Mouse (Mus musculus): Measurements from ENCODE around the gene A730049H05Rik.

A730049H05Rik gene

DNA sequence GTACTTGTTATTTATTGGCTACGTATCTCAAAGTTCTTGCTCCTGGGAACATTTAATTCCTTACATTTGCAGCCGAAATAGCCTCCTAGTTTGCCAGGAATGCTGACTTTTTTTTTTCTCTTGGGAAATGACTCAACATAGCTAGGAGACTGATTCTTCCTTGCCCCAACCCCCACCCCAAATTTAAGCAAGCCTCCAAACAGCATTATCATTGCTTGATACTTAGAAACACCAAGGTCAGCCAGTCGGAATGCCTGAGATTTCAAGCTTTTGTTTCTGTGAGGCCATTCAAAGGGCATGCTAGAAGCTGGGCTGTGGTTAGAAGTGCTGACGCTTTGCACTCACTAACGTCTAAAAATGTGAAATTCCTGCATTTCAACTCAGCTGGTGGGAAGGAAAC lies 11.1 kb downstream of the A730049H05Rik start:
- DNase-seq (ENCODE audit: low spot score in 2 of 2), result no peak

DNA sequence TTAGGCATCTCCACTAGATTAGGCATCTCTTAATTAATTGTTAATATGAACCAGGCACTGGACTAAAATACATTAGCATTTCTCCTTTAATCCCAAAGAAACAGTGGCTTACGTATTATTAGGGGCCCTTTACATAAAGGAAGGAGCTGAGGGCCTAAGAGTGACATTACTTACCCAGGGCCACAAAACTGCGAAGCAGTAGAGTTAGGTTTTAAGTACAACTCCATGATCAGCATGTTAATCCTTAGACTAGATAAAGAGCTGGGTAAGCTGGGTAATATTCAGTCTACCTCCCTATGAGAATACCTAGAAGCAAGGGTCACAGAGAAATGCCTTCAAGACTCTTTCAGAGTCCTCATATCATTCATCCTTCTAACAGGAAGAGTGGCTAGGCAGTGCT lies 12.9 kb downstream of the A730049H05Rik start:
- DNase-seq (ENCODE audit: low spot score in 2 of 2), result no peak

DNA sequence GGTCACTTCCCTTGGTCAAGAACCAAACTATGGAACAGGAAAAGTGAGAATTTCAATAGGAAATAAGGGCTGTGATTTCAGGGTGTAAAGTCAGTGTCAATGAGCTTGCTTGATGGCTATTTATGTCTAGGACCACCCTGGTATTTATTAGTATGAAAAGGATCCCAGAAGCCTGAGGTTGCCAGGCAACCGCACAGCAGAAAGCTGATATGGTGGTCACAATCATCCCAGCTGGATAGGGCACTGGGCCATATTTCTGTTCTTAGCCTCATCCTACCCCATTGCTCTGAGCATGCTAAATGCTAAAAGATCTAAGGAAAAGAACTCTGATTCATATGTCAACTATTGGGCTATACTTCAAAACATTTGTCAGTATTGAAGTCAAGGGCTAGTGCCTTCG lies 14.8 kb downstream of the A730049H05Rik start:
- no peak for DNase-seq (ENCODE audit: low spot score in 2 of 2)

DNA sequence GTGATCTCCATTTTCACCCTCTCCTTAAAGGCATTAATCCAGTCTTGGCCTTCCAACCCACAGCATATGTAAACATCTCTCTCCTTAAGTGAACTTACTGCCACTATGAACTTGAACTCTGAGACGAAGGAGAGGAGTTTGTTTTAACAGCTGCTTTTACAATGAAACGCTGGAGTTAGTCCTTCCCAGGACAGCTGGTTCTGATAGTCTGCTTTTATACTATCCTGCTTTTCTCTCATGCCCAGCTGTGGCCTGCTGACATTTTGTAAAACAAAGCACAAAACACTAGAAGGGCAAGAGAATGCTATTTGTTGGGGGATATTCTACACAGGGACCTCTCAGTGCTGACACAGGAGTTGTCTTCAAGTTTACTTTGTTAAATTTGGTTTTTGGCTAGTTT lies 25.7 kb downstream of the A730049H05Rik start:
- no peak for DNase-seq (ENCODE audit: low spot score in 2 of 2)

DNA sequence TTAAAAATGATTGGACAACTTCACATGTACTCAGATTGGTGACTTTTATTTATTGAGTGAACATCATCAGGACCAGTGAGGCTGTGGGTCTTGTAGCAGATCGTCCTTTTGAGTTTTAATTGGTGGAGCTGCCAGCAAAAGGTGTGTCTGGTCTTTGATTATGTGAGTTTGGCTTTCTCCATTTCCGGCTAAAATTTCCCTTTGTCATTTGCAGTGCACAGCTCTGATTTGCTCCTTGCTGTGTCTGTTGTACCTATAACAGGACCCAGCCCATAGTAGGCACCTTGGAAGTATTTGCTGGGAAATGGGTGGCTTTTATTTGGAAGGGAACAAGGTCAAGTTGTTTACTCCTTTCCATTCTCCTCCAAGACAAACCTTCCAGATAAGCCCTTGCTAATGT lies 27.2 kb downstream of the A730049H05Rik start:
- DNase-seq (ENCODE audit: low spot score in 2 of 2), result no peak

DNA sequence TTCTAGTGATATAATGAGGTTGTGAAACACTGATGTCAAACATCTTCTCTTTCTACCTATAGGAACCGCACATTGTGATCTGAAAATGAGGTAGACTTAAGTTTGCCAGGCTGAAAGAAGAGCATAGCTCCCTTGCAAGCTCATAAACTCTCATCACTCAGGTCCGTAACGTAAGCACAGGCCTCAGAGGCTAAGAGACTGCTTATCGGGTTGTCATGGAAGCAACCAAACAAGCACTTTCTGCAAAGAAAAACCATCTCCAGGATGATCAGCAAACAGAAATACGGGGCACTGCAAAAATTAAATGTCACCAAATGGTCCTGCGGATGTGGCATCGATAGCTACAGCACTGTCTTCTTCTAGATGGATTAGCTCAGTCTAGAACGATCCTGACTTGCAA lies 29.6 kb downstream of the A730049H05Rik start:
- no peak for DNase-seq (ENCODE audit: low spot score in 2 of 2)

DNA sequence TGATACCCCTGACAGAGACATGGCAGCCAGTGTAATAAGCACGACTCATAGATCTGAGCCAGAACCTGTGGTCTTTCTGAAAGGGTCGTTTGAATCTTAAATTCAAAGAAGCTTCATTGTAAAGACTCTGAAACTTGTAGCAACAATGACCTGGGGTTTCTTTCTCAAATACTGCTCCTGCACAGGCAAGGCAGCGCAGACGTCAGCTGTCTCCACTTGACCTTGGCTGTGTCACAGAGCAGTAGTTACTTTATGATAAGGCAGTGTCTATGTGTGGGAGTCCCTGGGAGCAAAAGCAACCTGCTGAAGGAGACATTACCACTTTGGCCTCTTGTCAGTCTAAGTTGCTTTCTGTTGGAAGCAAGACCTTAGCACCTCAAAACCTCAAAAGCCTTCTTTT lies 30.3 kb downstream of the A730049H05Rik start:
- no peak for DNase-seq (ENCODE audit: low spot score in 2 of 2)

DNA sequence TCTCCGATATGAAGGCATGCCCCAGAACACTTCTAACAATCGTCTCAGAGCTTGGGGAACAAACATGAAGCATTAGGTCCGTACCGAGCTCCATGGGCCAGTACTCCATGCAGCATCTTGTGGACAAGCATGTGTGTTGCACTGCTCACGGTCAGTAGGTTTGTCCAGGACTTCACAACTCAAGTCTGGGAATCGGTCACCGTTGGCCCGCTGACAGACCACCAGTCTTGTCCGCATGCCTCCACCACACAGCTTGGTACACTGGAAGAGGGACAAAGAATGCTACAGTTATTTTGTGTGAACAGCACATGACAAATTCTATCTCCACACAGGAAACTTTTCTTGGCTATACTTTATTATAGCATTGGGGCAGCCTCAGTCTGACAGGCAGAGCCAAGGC lies 32.9 kb downstream of the A730049H05Rik start:
- DNase-seq (ENCODE audit: low spot score in 2 of 2), result peak in 1 of 2 experiments; percentile 26

DNA sequence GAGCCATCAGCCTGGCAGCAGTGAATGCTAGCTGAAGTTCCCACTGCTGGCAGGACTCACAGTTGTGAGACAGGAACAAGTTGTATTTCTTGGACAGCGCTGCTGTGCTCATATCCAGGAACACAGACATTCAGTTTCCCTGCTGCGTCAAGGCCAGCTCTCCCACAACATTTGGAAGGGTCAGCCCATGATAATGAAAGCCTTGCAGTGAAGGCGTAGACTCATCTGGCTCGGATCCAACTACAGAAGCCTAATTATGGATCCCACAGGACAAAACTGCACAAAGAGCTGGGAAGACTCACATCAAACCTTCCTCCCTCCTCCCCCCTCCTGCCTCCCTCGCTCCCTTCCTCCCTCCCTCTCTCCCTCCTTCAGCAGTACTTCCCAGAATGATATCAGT lies 34.0 kb downstream of the A730049H05Rik start:
- DNase-seq (ENCODE audit: low spot score in 2 of 2), result peak in 1 of 2 experiments; percentile 48

DNA sequence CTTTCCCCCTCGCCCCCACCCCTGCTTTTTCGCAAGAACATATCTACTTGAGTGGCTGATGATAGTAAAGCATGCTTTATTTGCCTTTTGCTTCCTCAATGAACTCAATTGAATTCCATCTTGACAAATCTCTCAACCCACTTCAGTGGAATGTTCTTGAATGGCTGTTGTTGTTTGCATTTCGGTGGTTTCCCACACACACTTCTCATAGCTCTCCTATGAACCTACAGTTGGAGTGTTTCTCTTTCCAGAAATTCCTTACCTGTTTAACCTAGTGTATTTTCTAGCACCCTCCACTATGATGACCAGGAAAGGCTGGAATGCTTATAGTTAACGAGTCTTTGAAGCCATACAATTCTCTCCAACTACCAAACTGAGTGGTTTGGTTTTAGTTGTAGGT lies 38.6 kb downstream of the A730049H05Rik start:
- DNase-seq (ENCODE audit: low spot score in 2 of 2), result no peak

DNA sequence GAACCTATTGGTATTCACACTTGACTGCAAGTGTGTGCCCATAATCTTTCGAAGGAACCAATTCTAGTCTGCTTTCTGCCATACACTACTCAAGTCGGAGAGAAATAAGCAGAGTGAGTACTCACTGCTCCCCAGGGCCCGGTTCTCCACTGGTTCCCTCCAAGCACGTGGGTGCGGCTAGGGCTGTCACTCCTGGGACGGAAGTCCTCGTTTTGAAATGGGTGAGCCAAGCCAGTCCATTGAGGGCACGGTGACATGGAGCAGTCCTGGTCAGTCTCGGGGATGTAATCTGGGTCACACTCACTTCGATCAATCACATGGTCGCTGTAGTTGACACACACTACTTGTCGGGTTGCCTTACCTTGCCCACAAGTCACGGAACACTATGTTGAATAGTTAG lies 41.5 kb downstream of the A730049H05Rik start:
- no peak for DNase-seq (ENCODE audit: low spot score in 2 of 2)

DNA sequence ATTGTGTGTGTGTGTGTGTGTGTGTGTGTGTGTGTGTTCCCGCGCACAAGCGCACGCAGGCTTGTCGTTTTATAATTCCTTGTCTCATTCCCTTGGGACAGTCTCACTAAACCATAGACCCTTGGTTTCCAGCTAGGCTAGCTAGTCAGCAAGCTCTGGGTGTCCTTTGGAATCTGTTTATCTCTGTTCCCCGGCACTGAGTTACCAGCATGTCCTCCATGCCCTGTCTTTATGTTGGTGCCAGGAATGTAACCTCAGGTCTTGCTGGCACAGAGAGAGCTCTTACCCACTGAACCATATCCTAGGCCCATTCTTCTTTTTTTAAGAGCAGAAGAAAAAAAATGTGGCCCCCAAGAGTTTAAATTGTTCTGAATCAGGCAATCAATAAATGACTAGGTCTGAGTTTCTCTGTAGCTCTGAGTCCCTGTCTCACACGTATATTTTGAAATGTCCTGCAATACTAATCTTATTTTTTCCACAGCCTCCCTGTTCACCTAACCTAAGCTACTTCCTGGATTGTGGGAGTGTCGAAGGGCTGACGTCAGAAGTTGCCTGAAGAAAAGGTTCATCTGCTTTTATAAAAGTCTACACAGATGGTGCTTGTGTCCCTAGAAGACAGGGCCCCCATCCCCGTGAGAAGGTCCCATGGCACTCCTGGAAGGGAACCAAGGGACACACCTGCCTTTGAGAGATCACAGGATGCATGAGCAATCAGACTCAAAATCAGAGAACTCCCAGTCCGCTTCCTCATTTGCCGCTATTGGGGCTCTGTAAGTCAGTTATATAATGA lies 42.6 kb downstream of the A730049H05Rik start:
- DNase-seq (ENCODE audit: low spot score in 2 of 2), result no peak

DNA sequence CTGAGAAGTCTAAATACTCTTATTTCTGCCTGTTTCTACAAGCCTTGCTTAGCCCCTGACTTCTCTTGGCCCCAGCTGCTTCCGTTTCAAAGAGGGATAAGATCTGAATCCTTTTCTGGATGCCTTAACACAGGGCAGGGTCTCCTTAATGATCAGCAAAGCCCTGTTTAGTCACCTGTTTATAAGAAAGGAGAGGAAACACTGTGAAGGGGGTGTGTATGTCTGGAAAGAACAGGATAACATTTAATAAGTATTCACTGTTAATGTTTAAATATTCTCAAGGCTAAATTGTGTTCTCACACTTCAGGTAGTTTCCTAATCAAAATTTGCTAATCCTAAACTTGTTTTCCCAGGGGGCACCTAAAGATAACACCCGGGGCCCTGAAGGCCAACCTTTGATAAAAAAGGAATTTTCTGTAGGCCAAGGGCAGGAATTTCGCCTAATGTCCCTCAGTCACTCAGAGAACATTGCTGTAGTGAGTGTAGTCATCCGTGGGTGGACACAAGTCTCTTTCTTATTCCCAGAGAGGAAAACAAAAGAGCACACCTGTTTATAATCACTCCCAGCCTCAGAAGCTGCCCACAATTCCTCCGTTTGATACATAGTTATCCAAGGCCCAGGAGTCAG lies 44.1 kb downstream of the A730049H05Rik start:
- DNase-seq (ENCODE audit: low spot score in 2 of 2), result no peak

DNA sequence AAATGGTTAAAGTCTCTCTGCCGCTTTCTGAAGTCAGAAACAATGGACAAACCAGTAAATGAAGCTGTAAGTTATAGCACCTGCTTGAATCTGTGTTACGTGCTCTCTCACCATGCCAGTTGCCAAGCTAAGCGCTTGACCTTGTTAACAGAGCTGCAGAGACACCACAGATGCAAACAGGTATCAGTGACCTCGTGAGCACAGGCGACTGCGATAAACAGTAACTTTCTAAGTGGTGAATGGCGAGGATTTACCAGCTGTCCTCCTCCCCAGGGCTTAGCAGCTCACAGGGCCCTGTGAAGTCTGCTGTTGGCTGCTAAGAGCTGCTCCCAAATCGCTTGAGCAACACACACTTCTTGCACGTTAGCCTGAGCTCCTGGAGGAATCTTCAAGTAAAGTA lies 46.3 kb downstream of the A730049H05Rik start:
- no peak for DNase-seq (ENCODE audit: low spot score in 2 of 2)

DNA sequence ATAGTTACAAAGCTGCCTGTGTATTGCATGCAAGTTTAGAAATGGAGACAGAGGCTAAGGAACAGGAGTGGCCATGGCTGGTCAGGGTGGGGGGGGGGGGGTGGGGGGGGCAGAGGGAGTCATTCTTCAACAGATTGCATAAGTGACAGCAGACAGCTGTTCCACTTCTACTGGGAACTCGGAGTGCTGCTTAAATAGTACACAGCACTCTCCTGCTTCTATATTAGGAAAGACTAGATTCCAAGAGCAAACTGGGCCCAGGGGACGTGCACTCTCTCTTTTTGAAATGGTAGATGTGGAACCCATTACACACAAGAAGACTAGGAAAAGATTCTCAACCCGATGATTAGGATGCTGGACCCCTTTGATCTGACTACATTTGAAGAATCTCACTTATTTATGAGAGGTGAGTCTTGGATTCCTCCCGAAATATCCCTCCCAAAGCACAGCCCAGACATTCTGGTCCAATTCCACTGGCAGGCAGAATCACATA lies 52.9 kb downstream of the A730049H05Rik start, which contains the start of gene Gm15737:
Gene Gm15737 (plus strand): TSS at position 269 of the 493 bp plus-strand sequence.
- DNase-seq (ENCODE audit: low spot score in 2 of 2), result no peak

DNA sequence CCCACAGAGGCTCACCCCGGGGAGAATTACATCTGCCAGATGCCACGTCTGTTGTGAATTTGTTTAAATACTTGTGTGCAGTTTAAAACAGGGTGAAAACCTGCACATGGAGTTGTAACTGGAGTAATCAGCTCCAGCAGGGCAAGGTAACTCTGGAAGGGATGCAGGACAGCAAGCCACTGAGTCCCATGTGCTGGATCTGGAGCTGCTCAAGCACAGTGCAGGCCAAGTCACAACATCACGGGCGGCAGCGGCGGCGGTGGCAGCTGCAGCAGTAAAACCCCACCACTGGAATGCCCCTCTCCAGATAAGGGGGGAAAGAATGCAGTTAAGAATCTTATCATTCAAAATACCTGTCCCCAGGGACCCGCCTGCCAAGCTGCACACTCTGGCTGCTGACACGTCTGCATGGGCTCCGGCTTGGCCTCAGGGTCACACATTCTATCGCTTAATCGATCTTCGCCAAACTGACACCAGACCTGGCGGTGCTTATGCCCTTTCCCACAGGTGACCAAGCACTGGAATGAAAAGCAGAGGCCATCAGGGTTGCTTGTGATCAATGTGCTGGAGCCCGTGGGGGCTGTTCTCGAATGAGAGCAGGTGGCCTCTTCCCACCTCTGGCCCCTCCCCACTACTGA lies 53.4 kb downstream of the A730049H05Rik start:
- no peak for DNase-seq (ENCODE audit: low spot score in 2 of 2)

DNA sequence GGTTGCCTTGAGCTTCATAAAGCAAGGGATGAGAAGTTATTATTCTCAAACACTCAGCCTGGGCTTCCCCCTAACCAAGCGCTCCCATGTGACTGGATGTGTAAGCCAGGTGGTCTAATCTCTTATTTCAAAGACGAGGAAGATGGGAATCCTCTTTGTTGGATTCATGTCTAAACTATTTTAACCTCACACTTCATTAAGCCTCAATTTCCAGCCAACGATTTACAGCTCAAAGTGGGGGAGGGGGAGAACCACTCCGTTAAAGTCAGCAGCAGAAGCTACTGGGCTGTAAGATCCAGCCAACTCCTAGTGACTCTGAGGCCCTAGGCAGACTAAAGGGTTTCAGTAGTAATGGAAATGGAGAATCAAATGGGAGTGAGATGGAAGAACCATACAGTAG lies 55.5 kb downstream of the A730049H05Rik start:
- DNase-seq (ENCODE audit: low spot score in 2 of 2), result no peak

DNA sequence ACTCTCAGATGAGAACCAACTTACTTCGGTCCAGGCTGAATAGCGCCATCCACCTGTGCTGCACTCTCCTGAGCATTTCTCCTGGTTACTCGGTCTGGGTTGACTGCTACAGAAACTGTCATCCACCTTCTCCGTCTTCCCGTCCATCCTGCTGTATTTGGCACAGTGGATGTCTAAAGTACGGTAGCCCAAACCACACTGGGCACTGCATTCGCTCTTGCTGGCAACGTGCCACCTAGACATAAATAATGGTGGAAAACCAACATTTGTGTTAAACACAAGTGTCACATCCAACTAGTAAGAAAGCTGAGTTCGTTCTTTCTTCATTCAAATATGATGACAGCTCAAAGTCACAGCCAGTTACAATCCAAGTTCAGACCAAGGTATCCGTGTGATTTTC lies 56.5 kb downstream of the A730049H05Rik start:
- DNase-seq (ENCODE audit: low spot score in 2 of 2), result no peak

DNA sequence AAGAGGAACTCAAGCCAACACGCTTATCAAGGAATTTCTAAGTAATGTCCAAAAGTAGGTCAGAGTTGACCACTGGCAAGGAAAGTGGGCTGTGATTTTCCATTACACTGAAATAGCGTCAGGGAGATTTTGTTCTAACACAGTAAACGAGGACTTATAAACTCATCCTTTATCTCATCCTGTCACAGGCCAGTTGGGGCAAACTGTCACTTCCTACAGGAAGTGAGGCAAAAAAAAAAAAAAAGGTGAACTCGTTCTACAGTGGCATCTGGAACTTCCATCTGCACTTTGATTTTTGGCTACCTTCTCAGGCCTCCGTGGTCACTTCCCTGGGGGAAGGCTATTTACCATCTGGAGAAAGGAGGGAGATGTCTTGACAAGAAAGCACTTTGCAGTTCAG lies 58.6 kb downstream of the A730049H05Rik start:
- no peak for DNase-seq (ENCODE audit: low spot score in 2 of 2)

DNA sequence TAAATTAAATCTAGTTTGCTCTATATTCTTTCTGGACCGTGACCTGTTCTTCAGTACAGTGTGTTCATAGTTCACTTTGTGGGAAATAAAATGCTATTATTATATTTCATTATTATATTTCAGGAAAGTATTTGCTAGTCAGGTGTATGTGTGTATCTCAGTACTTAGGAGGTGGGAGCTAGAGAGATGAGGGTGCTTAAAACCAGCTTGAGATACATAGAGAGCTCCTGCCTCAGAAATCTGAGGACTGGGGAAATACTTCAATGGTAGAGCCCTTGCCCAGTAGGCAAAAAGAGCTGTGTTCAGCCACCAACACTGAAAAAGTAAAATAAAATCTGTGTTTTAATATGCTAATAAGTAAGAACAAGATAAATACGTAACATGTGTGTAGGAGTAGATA lies 59.1 kb downstream of the A730049H05Rik start:
- DNase-seq (ENCODE audit: low spot score in 2 of 2), result no peak

DNA sequence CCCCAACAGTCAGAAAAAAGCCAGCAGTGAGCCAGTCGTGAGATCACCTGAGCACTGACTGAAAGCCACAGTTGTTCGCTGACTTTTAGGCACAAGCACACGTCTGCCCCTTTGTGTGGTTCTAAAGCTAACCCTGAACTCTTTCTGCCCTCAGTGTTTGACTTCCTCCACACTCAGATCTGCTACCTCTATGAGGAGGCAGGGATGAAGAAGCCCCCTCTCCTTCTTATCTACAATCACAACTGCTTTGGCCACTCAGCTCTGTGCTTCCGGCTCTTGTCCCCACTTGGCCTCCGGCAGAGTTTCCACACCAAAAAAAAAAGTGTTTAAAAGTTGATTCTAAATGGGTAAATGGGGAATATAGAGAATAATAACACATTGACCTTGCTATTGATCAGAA lies 59.8 kb downstream of the A730049H05Rik start:
- DNase-seq (ENCODE audit: low spot score in 2 of 2), result no peak

DNA sequence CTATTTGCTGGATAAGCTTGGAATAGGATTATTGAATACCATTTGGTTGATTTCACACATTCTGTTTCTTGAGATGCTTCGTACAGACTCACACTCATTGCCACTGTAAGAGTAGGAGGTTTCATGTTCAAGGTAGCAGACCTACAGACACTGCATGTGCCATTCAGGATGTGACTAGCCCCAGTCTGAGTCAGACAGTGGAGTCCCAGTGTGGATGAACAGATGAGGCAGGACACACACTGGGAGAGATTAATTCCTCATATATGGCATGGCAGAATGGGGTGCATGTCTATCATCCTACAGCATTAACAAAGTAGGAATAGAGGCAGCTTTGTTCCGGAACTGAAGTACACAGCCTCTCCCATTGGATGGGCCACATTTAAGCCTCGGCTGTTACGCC lies 61.0 kb downstream of the A730049H05Rik start:
- no peak for DNase-seq (ENCODE audit: low spot score in 2 of 2)

DNA sequence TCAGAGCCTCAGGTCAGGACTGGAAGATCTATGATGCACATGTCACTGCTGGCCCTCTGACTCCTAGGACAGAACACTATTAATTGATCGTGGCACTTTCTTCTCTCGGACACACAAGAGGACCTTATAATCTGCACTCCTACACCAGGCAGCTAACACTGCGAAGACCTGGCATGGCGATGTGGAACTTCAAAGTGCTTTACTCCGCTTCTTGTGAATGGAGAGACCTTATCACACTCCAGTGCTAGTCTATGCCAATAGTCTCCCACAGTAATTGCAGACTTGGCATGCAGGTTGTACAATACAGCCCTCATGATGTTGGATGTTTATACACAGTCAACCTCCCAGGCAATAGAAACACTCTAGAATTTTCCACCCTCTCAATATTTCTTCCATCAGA lies 62.5 kb downstream of the A730049H05Rik start:
- DNase-seq (ENCODE audit: low spot score in 2 of 2), result no peak

Measured in cerebellum, postnatal 4 days (tissue).